Mouse (Mus musculus) inflammation-experienced regulatory T-cells, adult 6 months (primary cell): ENCODE data around the gene Myo6. TPM values are rescaled to one million over a fixed set of nuclear protein-coding genes. Genes with fewer than 3 reads are reported as not detected.

Source experiments
- ATAC-seq: one replicate; pipeline ENCODE4 v1.8.0; 2017
- polyA plus RNA-seq, 3 experiments: library from polyadenylated mRNA; unstranded; fragments of 100-300 nt; shearing (Covaris generic); gene quantifications; one replicate each; pipeline ENCODE4 v1.2.1; 2017

Gene Myo6
- polyA plus RNA-seq, 3 experiments from 2014 or later: 1.3 to 34.9 (median 7.7) TPM

DNA sequence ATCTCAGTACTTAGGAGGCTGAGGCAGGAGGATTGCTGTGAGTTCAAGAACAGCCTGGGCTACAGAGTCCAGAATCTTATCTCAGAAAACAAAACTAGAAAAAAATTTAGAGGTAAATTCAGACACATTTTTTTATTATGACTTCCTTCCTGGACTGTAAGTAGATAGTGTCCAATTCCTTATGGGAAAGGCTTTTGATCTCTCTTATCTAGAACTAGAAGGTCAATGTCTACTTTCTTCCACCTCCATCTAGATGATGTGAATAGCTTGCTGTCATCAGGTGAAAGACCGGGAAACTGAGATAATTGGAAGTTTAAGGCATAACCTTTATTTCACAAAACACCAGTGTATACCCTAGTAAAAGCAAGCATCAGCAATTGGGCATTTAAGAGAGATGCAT is 16.9 kb downstream of the Myo6 start:
- ATAC-seq: no peak

DNA sequence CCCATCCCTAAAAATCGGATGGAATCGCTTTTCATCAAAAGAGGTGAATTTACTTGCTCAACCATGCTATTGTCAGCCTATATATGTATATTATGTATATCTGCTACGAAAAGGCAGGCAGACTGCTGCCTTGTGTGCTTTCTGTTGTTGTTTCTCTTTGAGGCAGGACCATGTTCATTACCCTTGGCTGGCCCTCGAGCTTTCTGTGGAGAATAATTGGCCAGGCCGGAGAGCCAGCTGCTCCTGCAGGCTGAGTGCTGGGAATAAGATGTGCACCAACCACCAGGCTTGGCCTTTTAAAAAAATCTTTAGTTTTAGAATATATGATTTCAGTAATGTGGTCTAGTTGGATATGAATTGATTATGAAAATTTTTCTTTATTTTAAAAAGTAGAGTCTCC is 19.3 kb downstream of the Myo6 start:
- ATAC-seq: no peak

DNA sequence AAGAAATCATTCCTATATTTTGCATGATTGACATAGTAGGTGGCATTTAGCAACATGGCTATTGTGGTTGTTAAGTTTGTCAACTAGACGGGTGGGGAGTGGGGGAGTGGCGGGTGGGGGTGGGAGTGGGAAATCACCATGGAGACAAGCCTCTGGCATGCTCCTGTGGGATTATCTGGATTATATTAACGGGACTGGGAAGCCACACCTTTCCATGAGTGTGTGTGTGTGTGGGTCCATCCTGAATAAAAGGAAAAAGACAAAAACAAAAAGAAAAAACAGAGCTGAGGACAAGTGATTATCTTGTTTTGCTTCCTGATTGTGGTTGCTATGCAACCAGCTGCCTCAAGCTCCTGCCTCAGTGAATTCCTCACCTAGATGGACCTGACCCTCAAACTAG is 20.9 kb downstream of the Myo6 start:
- no peak for ATAC-seq

- no peak for ATAC-seq
Observed at GRCm38 (mm10) chr9:80186693-80187092, 21.9 kb downstream of the Myo6 start.

GRCm38 (mm10) chr9:80188324-80188893 is 23.6 kb downstream of the Myo6 start:
- ATAC-seq: no peak

DNA sequence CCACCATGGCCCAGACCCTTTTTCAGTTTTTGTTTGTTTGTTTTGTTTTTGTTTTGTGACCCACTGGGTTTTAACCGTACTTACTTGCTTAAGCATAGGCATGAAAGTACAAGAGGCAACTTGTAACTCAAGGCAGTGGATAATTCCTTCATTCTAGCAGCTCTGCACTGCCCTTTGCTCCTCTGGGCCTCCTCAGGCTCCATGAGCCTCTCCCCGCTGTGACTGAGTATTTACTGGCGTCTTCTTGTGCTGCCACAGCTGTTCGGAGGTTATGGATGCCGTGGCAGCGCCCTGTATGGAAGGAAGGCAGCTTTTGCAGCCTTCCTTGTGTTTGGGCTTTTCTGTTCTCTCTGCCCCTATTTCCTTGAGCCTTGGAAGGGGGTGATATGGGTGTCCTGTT is 26.4 kb downstream of the Myo6 start:
- ATAC-seq: no peak

DNA sequence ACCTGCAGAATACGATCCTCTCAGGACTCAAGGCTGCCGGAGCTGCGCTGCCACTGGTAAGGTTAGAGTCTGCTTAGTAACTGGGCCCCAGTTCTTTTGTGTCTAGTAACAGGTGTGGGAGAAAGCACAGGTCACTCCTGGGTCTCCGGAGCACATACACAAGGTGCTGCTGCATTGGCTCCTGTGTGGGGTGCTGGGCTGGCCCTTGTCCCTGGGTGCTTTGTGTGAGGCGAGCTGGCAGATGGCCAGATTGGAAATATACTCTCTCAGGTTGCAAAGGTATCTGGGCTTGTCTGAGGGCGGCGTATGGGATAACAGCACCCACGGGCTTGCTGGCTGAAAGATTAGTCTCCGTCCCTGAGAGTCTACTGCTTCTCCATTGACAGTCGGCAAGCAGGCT is 27.5 kb downstream of the Myo6 start:
- ATAC-seq: no peak

DNA sequence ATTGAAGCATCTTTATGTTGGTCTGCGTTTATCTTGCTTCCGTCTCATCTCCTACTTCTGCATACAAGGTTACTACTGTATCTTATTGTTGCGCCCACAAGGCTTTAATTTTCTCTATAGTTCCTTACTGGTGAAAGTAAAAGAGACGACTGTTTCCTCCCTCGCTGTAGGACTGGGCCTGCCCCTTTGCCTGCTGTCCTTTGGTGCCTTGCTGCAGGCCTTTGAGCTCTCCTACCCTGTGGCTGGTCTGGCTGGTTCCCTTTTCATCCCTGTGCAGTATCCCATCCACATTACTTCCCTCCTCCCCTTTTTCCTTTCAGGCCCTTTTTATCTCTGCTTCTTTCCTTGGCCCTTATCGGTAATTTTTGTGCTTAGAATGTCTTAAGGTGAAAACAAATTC is 29.6 kb downstream of the Myo6 start:
- no peak for ATAC-seq

DNA sequence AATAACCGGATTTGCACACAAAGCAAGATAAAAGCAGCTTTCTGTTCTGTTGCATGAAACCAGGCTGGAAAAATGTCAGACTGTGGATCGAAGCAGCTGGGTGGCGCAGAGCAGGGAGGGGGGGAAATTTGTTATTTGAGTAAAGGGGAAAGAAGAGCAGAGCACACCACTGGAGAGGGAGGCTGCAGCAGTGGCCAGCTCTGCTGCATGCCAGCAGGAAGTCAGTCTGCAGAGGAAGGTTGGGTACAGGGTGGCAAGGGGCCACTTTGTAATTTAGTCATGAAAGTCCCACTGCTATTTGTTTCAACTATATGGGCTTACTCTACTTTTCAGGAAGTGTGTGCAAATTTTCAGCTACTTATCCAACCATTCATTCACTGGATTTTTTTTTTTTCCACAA is 31.3 kb downstream of the Myo6 start:
- no peak for ATAC-seq

DNA sequence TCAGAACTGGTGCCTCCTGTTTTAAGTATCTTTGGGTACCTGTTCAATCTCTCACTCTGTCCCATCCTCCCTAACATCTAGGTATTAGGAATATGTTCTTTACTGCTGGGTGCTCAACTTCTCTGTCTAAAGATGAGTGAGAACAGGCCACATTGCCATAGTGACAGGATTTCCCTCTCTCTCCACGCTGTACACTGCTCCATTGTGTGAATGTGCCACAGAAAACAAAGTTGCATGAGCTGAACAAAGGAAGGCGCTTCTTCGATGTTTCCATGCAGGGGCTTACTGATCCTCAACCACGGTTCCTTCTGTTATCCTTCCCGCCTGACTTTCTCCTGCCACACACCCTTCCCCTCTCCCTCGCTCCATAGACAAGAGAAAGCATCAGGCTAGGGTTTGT is 32.4 kb downstream of the Myo6 start:
- no peak for ATAC-seq

GRCm38 (mm10) chr9:80200855-80201254 is 36.0 kb downstream of the Myo6 start:
- ATAC-seq: no peak

- no peak for ATAC-seq
Observed at GRCm38 (mm10) chr9:80202374-80203060, 37.7 kb downstream of the Myo6 start.

DNA sequence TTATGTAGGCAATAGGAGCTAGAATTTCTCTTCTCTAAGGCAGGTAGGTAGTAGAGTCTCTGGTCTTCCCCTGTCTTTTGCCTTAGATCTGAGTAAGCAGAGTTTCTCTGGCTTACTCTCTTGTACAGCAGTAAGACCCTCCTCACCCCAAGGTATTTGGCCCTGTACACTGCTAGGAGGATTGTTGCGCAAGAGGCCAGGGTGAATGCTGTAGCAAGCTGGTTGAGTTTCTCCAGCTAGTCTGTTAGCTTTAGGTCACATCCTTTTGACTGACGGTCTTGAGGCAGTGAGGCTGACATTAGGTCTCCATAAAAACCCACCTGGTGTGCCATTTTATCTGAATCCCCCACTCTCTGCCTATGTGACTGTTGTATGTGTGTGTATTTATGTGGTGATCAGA is 43.9 kb downstream of the Myo6 start:
- no peak for ATAC-seq

DNA sequence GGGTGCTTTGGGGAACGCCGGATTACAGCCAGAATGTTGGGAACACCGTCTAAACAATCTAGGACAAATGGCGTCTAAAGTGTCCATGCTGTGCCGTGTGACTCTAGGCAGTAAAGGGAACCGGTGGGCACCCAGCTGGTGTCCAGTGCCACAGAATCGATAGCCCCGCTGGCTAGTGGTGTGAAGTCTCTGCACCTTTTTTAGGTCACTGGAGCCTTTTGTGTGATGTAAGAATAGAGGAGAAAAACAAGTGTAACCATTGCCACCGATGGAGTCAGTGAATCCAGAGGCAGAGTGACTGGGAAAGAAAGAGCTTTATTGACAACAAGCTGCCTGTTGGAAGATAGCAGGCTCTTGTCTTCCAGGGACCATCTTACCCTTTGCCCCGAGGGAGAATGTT is 44.6 kb downstream of the Myo6 start:
- ATAC-seq: no peak

- ATAC-seq: no peak
Observed at GRCm38 (mm10) chr9:80210096-80210495, 45.3 kb downstream of the Myo6 start.

- no peak for ATAC-seq
Observed at GRCm38 (mm10) chr9:80213428-80213827, 48.6 kb downstream of the Myo6 start.

- no peak for ATAC-seq
Observed at GRCm38 (mm10) chr9:80215502-80215901, 50.7 kb downstream of the Myo6 start.

GRCm38 (mm10) chr9:80216786-80217501 is 52.1 kb downstream of the Myo6 start:
- no peak for ATAC-seq

GRCm38 (mm10) chr9:80218718-80219117 is 53.9 kb downstream of the Myo6 start:
- ATAC-seq: no peak

DNA sequence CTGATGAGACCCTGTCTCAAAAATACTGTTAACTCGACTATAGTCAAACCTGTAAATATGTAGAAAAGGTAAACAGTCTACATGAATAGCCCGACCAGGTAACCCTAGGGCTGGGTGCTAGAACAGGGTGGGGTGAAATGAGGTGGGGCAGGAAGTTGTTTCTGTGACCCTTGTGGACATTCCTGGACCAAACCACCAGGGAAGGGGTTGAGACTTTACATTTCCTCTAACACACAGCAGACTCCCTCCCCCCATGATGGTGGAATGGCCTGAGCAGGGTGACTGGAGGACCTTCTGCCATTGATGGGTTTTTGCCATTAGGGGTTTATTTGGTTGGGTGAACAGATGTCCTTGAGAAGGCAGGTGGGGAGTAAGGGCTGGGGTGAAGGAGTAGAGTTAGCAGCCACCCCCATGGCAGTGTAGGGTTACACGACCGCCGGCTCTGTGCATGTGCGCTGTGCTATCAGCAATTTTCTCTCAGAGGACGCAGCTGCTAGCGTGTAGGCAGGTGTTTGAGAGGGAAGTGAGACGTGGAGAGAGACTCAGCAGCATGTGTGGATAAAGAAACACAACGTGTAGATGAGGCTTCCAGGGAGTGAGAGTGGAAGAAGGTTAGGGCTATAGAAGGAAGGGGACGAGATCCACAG is 59.3 kb downstream of the Myo6 start:
- ATAC-seq: no peak

- no peak for ATAC-seq
Observed at GRCm38 (mm10) chr9:80226579-80227325, 61.9 kb downstream of the Myo6 start.

GRCm38 (mm10) chr9:80233831-80234455 is 69.1 kb downstream of the Myo6 start:
- no peak for ATAC-seq
